Mouse (Mus musculus) brown adipose tissue, adult 24 weeks (tissue): ENCODE data around the gene Abcc4. TPM values are rescaled to one million over a fixed set of nuclear protein-coding genes. Genes with fewer than 3 reads are reported as not detected.

ENCODE experiments used
- H3K27ac ChIP-seq: fragments of 200-500 bp; replicated peaks from 2 replicates; pipeline ENCODE4 v1.5.1; 2012; ENCODE audit warnings: low read depth, mild to moderate bottlenecking, low read length
- H3K4me1 ChIP-seq: fragments of 200-500 bp; 2 replicates; pipeline ENCODE4 v1.6.1; 2012; ENCODE audit warnings: low read length, mixed read lengths; ENCODE audit not compliant: control insufficient read depth, insufficient read depth, insufficient read length
- H3K4me3 ChIP-seq: fragments of 200-500 bp; 2 replicates; pipeline ENCODE4 v1.5.1; 2012; ENCODE audit warnings: low read depth, mild to moderate bottlenecking, low read length, moderate library complexity; ENCODE audit not compliant: insufficient read depth
- polyA plus RNA-seq: library from polyadenylated mRNA; stranded (reverse); fragments of >200 nt; gene quantifications from 2 replicates; pipeline ENCODE4 v1.2.4, GENCODE M21; 2012; ENCODE audit not compliant: missing spikeins, insufficient read depth, insufficient read length

The Abcc4 gene
- polyA plus RNA-seq, result 4.1 and 6.8 TPM in 2 replicates

- H3K4me1 ChIP-seq, result 0 out of 2 replicates have a peak, but pooled peaks cover 5% of the 10 kb centered on the region
- H3K4me3 ChIP-seq, result peak within 1 kb of the TSS; percentile 83
- peak within 1 kb of the TSS; percentile 46 for H3K27ac ChIP-seq
Observed at GRCm38 (mm10) chr14:118705808-118706731, at the start of gene Abcc4. TSS of gene Abcc4 (minus strand) at chr14:118706219.

- no peaks in the 10 kb centered on the region for H3K4me1 ChIP-seq
- H3K27ac ChIP-seq, result no peak overlapping the region
- H3K4me3 ChIP-seq, result no peak overlapping the region
Observed at GRCm38 (mm10) chr14:118751193-118751753, 45.3 kb upstream of the Abcc4 start.

GRCm38 (mm10) chr14:118750505-118751192 is 44.6 kb upstream of the Abcc4 start:
- Histone ChIP-seq H3K27ac (no peak overlapping the region), H3K4me1 (no peaks in the 10 kb centered on the region), H3K4me3 (no peak overlapping the region)

GRCm38 (mm10) chr14:118749715-118750114 is 43.7 kb upstream of the Abcc4 start:
- Histone ChIP-seq H3K4me3 (no peak overlapping the region), H3K4me1 (no peaks in the 10 kb centered on the region), H3K27ac (no peak overlapping the region)

GRCm38 (mm10) chr14:118749068-118749467 is 43.0 kb upstream of the Abcc4 start:
- Histone ChIP-seq H3K4me3 (no peak overlapping the region), H3K27ac (no peak overlapping the region), H3K4me1 (no peaks in the 10 kb centered on the region)

- Histone ChIP-seq H3K4me1 (no peaks in the 10 kb centered on the region), H3K4me3 (no peak overlapping the region), H3K27ac (no peak overlapping the region)
Observed at GRCm38 (mm10) chr14:118742862-118743261, 36.8 kb upstream of the Abcc4 start.

- Histone ChIP-seq H3K27ac (no peak overlapping the region), H3K4me3 (no peak overlapping the region), H3K4me1 (no peaks in the 10 kb centered on the region)
Observed at GRCm38 (mm10) chr14:118741780-118742179, 35.8 kb upstream of the Abcc4 start.

GRCm38 (mm10) chr14:118737251-118737888 is 31.4 kb upstream of the Abcc4 start:
- Histone ChIP-seq H3K4me3 (no peak overlapping the region), H3K27ac (no peak overlapping the region), H3K4me1 (no peaks in the 10 kb centered on the region; the same call in 1 of the 2 replicates)

GRCm38 (mm10) chr14:118735114-118735513 is 29.1 kb upstream of the Abcc4 start:
- H3K4me3 ChIP-seq, result no peak overlapping the region
- no peak overlapping the region for H3K27ac ChIP-seq
- H3K4me1 ChIP-seq, result no peaks in the 10 kb centered on the region; the same call in 1 of the 2 replicates

GRCm38 (mm10) chr14:118733146-118733545 is 27.1 kb upstream of the Abcc4 start:
- Histone ChIP-seq H3K4me3 (no peak overlapping the region), H3K27ac (no peak overlapping the region), H3K4me1 (no peaks in the 10 kb centered on the region; the same call in 1 of the 2 replicates)

GRCm38 (mm10) chr14:118730631-118731030 is 24.6 kb upstream of the Abcc4 start:
- Histone ChIP-seq H3K4me3 (no peak overlapping the region), H3K4me1 (no peaks in the 10 kb centered on the region; the same call in 1 of the 2 replicates), H3K27ac (no peak overlapping the region)

GRCm38 (mm10) chr14:118725467-118725866 is 19.4 kb upstream of the Abcc4 start:
- Histone ChIP-seq H3K27ac (no peak overlapping the region), H3K4me3 (no peak overlapping the region), H3K4me1 (no peaks in the 10 kb centered on the region)

GRCm38 (mm10) chr14:118723920-118724693 is 18.1 kb upstream of the Abcc4 start:
- Histone ChIP-seq H3K4me1 (no peaks in the 10 kb centered on the region), H3K4me3 (no peak overlapping the region), H3K27ac (no peak overlapping the region)

GRCm38 (mm10) chr14:118719566-118720174 is 13.7 kb upstream of the Abcc4 start:
- H3K4me3 ChIP-seq, result no peak overlapping the region
- H3K4me1 ChIP-seq, result 0 out of 2 replicates have a peak, but pooled peaks cover 2% of the 10 kb centered on the region
- H3K27ac ChIP-seq, result no peak overlapping the region
